23 mouse cellular contexts compared by ENCODE assay signal in genomic region chr3:144284326-144284725, GRCm38 (mm10).
"Had no signal": no experiment of that assay in that cellular context is flagged by ENCODE, and none has a peak within 500 bp of the region (broad histone marks: within the 10 kb centered on the region; RNA-seq: fewer than 3 reads in every experiment).

No protein-coding gene starts in this region.

- H3K4me3 ChIP-seq: liver, embryonic 15.5 days; lung, embryonic 15.5 days; midbrain, embryonic 10.5 days; midbrain, embryonic 12.5 days; myocyte; neural tube, embryonic 13.5 days; neural tube, embryonic 15.5 days had no signal

- H3K9ac ChIP-seq: liver, embryonic 15.5 days; liver, postnatal 0 days; lung, embryonic 15.5 days; midbrain, embryonic 12.5 days; neural tube, embryonic 13.5 days; neural tube, embryonic 15.5 days had no signal

- ATAC-seq: liver, postnatal 0 days; lung, postnatal 0 days; midbrain, embryonic 16.5 days had no signal

- DNase-seq: liver, postnatal 0 days; lung, adult 2 months; lung, postnatal 14 days; lung, postnatal 36 days; midbrain, embryonic 14.5 days; retina, postnatal 1 day; right cerebral cortex, adult 18-20 months; right cerebral cortex, postnatal 25 days; right cerebral cortex, postnatal 4 days; spleen, adult 18-20 months; thymus, adult 2 months; thymus, postnatal 25 days; thymus, postnatal 4 days had no signal

- H3K9me3 ChIP-seq: liver, embryonic 15.5 days; lung, embryonic 15.5 days; midbrain, embryonic 10.5 days; midbrain, embryonic 12.5 days; neural tube, embryonic 13.5 days; neural tube, embryonic 15.5 days had no signal

- H3K27me3 ChIP-seq: liver, embryonic 15.5 days; lung, embryonic 15.5 days; midbrain, embryonic 12.5 days; neural tube, embryonic 13.5 days; neural tube, embryonic 15.5 days had no signal

- H3K27ac ChIP-seq: liver, embryonic 15.5 days; lung, embryonic 15.5 days; macrophage; midbrain, embryonic 10.5 days; midbrain, embryonic 12.5 days; neural tube, embryonic 13.5 days; neural tube, embryonic 15.5 days had no signal

- H3K4me2 ChIP-seq: liver, embryonic 15.5 days; lung, embryonic 15.5 days; midbrain, embryonic 12.5 days; neural tube, embryonic 13.5 days; neural tube, embryonic 15.5 days had no signal

- H3K4me1 ChIP-seq: liver, embryonic 15.5 days; lung, embryonic 15.5 days; midbrain, embryonic 10.5 days; neural tube, embryonic 13.5 days; neural tube, embryonic 15.5 days had no signal

- H3K36me3 ChIP-seq: liver, embryonic 15.5 days; lung, embryonic 15.5 days; midbrain, embryonic 10.5 days; midbrain, embryonic 12.5 days; neural tube, embryonic 13.5 days; neural tube, embryonic 15.5 days had no signal
